ENCODE assay signal across 8 mouse cellular contexts in the genomic region with DNA sequence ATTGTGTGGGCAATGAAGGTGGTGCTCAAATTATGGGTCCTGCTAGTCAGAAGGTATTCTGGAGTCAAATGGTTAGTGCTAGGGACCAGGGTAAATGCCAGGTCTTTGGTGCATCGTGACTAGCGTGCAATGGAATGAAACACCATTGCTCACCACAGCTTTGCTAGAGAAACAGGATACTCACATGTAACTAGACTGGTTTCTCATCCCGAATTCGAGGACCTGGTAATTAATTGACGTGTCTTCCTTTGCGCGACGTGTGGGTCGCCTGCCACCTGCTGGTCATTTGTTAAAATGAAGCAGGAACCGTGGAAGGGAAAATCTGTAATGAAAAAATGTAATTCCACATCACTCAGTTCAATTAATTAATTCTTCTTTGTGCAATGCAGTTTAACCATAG. TPM values are rescaled to one million over a fixed set of nuclear protein-coding genes. Genes with fewer than 3 reads are reported as not detected.
DNase-seq lines count a peak whose midpoint lies in the region; ATAC-seq and TF ChIP-seq lines count a peak whose summit lies in the region.

No protein-coding gene starts in this region.

- WGBS in intestine, postnatal 0 days: 2% methylated on average over 10 of the region's 10 CpGs
- WGBS in intestine, embryonic 15.5 days: 1% methylated on average over 10 of the region's 10 CpGs
- 1% methylated on average over 10 of the region's 10 CpGs for WGBS in cerebellum, adult 2 months
- under 1% methylated on average over 10 of the region's 10 CpGs for WGBS in forebrain, embryonic 16.5 days
- WGBS in midbrain, embryonic 14.5 days: 1% methylated on average over 10 of the region's 10 CpGs

- no peaks in the 10 kb centered on the region for H3K4me1 ChIP-seq in intestine, postnatal 0 days (replicated peaks; ENCODE audit: control insufficient read depth, insufficient read depth, low read length)
- H3K4me1 ChIP-seq in intestine, embryonic 15.5 days (replicated peaks): no peaks in the 10 kb centered on the region
- H3K4me1 ChIP-seq in cerebellum, adult 2 months (ENCODE audit: control insufficient read depth, insufficient read depth, low read length): no peaks in the 10 kb centered on the region
- H3K4me1 ChIP-seq in forebrain, embryonic 16.5 days (replicated peaks; ENCODE audit: control insufficient read depth, insufficient read depth, low read length): peaks cover 19% of the 10 kb centered on the region
- peaks cover 12% of the 10 kb centered on the region; the same call in 1 of the 2 replicates for H3K4me1 ChIP-seq in midbrain, embryonic 14.5 days (ENCODE audit: control insufficient read depth, insufficient read depth, low read length)

- peak; percentile 40 for DNase-seq in ES-CJ7 (ENCODE audit: low read depth, low spot score)
- DNase-seq in cerebellum, adult 2 months: peak; percentile 38 to 48
- DNase-seq in layer of hippocampus, postnatal 14 days (ENCODE audit: low spot score in 2 of 2): peak; percentile 67 to 81
- peak; percentile 87 for DNase-seq in midbrain, embryonic 14.5 days
- peak; percentile 60 for DNase-seq in thymus, postnatal 4 days

- no peak for ATAC-seq in intestine, postnatal 0 days
- ATAC-seq in intestine, embryonic 15.5 days: no peak
- ATAC-seq in forebrain, embryonic 16.5 days: peak; percentile 70
- ATAC-seq in midbrain, embryonic 14.5 days (ENCODE audit: low FRiP score, low TSS enrichment): no peak

- H3K27ac ChIP-seq in intestine, postnatal 0 days (ENCODE audit: low read depth, low read length): no peak overlapping the region
- no peak overlapping the region for H3K27ac ChIP-seq in intestine, embryonic 15.5 days
- no peak overlapping the region for H3K27ac ChIP-seq in cerebellum, adult 2 months (ENCODE audit: insufficient read depth, low read length)
- H3K27ac ChIP-seq in forebrain, embryonic 16.5 days (ENCODE audit: low read length): no peak overlapping the region
- H3K27ac ChIP-seq in midbrain, embryonic 14.5 days (replicated peaks; ENCODE audit: low read depth, low read length): no peak overlapping the region

- no peak overlapping the region for H3K4me3 ChIP-seq in intestine, postnatal 0 days (ENCODE audit: low read depth, low read length)
- no peak overlapping the region for H3K4me3 ChIP-seq in intestine, embryonic 15.5 days (replicated peaks)
- H3K4me3 ChIP-seq in cerebellum, adult 2 months (replicated peaks; ENCODE audit: insufficient read depth, low read depth, low read length): no peak overlapping the region
- H3K4me3 ChIP-seq in forebrain, embryonic 16.5 days (replicated peaks; ENCODE audit: low read length): no peak overlapping the region
- no peak overlapping the region for H3K4me3 ChIP-seq in midbrain, embryonic 14.5 days (replicated peaks; ENCODE audit: low read depth, low read length)

- no peak overlapping the region for H3K4me2 ChIP-seq in intestine, postnatal 0 days (replicated peaks; ENCODE audit: low read depth)
- no peak overlapping the region for H3K4me2 ChIP-seq in intestine, embryonic 15.5 days (replicated peaks)
- no peak overlapping the region for H3K4me2 ChIP-seq in forebrain, embryonic 16.5 days (ENCODE audit: low read length)
- no peak overlapping the region; the same call in 1 of the 2 replicates for H3K4me2 ChIP-seq in midbrain, embryonic 14.5 days (ENCODE audit: low read length)

- no peaks in the 10 kb centered on the region for H3K9me3 ChIP-seq in intestine, postnatal 0 days (ENCODE audit: control insufficient read depth)
- H3K9me3 ChIP-seq in intestine, embryonic 15.5 days: no peaks in the 10 kb centered on the region
- no peaks in the 10 kb centered on the region for H3K9me3 ChIP-seq in forebrain, embryonic 16.5 days (ENCODE audit: control insufficient read depth, low read length)
- H3K9me3 ChIP-seq in midbrain, embryonic 14.5 days (ENCODE audit: control insufficient read depth, low read length): no peaks in the 10 kb centered on the region

- no peak overlapping the region for H3K9ac ChIP-seq in intestine, postnatal 0 days (ENCODE audit: low read depth, low read length)
- no peak overlapping the region for H3K9ac ChIP-seq in intestine, embryonic 15.5 days
- H3K9ac ChIP-seq in forebrain, embryonic 16.5 days (replicated peaks; ENCODE audit: low read depth, low read length): no peak overlapping the region
- no peak overlapping the region for H3K9ac ChIP-seq in midbrain, embryonic 14.5 days (replicated peaks; ENCODE audit: low read length)

- H3K27me3 ChIP-seq in intestine, postnatal 0 days (replicated peaks; ENCODE audit: control insufficient read depth, insufficient read depth, low read length): peaks cover 43% of the 10 kb centered on the region
- H3K27me3 ChIP-seq in intestine, embryonic 15.5 days (replicated peaks): peaks cover 38% of the 10 kb centered on the region
- H3K27me3 ChIP-seq in cerebellum, adult 2 months (ENCODE audit: control insufficient read depth, insufficient read depth, low read length): no peaks in the 10 kb centered on the region
- H3K27me3 ChIP-seq in forebrain, embryonic 16.5 days (replicated peaks; ENCODE audit: control insufficient read depth, insufficient read depth, low read length): peaks cover 2% of the 10 kb centered on the region
- no peaks in the 10 kb centered on the region for H3K27me3 ChIP-seq in midbrain, embryonic 14.5 days (ENCODE audit: control insufficient read depth, insufficient read depth, low read length)

- H3K36me3 ChIP-seq in intestine, postnatal 0 days (ENCODE audit: control insufficient read depth, insufficient read depth): no peaks in the 10 kb centered on the region
- no peaks in the 10 kb centered on the region for H3K36me3 ChIP-seq in intestine, embryonic 15.5 days
- no peaks in the 10 kb centered on the region for H3K36me3 ChIP-seq in forebrain, embryonic 16.5 days (ENCODE audit: control insufficient read depth, insufficient read depth)
- no peaks in the 10 kb centered on the region for H3K36me3 ChIP-seq in midbrain, embryonic 14.5 days (ENCODE audit: control insufficient read depth, insufficient read depth, low read length)

- peak; percentile 91 for TF ChIP-seq CTCF in intestine, postnatal 0 days (IDR thresholded peaks at IDR 0.05; ENCODE audit: low read depth)
- peak; percentile 82 for TF ChIP-seq CTCF in cerebellum, adult 2 months (IDR thresholded peaks at IDR 0.05; ENCODE audit: borderline replicate concordance, insufficient read depth, low read depth, low read length)

- TF ChIP-seq POLR2A in cerebellum, adult 2 months (IDR thresholded peaks at IDR 0.05; ENCODE audit: borderline replicate concordance, insufficient read depth, low read length): no peak

RNA-seq across cellular contexts. Expression of a gene that starts 10.5 kb away (rescaled TPM):
- polyA plus RNA-seq in intestine, postnatal 0 days (2015; fragmentation: Nextera tagmentation; extraction: Ambion mirVana): 3.1 and 3.6 TPM in 2 replicates
- polyA plus RNA-seq in intestine, embryonic 15.5 days (2015; fragmentation: Nextera tagmentation; extraction: Ambion mirVana): 7.4 and 10.3 TPM in 2 replicates
- polyA plus RNA-seq in cerebellum, adult 2 months (2012; rRNA removed): 2.4 and 2.6 TPM in 2 replicates
- 15.7 and 17.5 TPM in 2 replicates for polyA plus RNA-seq in forebrain, embryonic 16.5 days (2015; fragmentation: Nextera tagmentation; extraction: Ambion mirVana)
- 1 to 10 TPM; 7.3 to 8.0 TPM for total RNA-seq in layer of hippocampus, postnatal 14 days (2021)
- polyA plus RNA-seq in midbrain, embryonic 14.5 days (2014; fragmentation: Nextera tagmentation; extraction: Ambion mirVana): 19.2 and 30.5 TPM in 2 replicates

RNA-seq across cellular contexts. Expression of a gene that starts 17.6 kb away (rescaled TPM):
- 0.26 TPM in 1 of 2 replicates, not detected in the other for polyA plus RNA-seq in intestine, postnatal 0 days (2015; fragmentation: Nextera tagmentation; extraction: Ambion mirVana)
- polyA plus RNA-seq in intestine, embryonic 15.5 days (2015; fragmentation: Nextera tagmentation; extraction: Ambion mirVana): 2.3 and 2.8 TPM in 2 replicates
- polyA plus RNA-seq in cerebellum, adult 2 months (2012; rRNA removed): 0.13 and 0.20 TPM in 2 replicates
- not detected in 2 replicates for polyA plus RNA-seq in forebrain, embryonic 16.5 days (2015; fragmentation: Nextera tagmentation; extraction: Ambion mirVana)
- not detected for total RNA-seq in layer of hippocampus, postnatal 14 days (2021)
- not detected in 2 replicates for polyA plus RNA-seq in midbrain, embryonic 14.5 days (2014; fragmentation: Nextera tagmentation; extraction: Ambion mirVana)
